ENCODE assay signal across 11 mouse cellular contexts in the genomic region with DNA sequence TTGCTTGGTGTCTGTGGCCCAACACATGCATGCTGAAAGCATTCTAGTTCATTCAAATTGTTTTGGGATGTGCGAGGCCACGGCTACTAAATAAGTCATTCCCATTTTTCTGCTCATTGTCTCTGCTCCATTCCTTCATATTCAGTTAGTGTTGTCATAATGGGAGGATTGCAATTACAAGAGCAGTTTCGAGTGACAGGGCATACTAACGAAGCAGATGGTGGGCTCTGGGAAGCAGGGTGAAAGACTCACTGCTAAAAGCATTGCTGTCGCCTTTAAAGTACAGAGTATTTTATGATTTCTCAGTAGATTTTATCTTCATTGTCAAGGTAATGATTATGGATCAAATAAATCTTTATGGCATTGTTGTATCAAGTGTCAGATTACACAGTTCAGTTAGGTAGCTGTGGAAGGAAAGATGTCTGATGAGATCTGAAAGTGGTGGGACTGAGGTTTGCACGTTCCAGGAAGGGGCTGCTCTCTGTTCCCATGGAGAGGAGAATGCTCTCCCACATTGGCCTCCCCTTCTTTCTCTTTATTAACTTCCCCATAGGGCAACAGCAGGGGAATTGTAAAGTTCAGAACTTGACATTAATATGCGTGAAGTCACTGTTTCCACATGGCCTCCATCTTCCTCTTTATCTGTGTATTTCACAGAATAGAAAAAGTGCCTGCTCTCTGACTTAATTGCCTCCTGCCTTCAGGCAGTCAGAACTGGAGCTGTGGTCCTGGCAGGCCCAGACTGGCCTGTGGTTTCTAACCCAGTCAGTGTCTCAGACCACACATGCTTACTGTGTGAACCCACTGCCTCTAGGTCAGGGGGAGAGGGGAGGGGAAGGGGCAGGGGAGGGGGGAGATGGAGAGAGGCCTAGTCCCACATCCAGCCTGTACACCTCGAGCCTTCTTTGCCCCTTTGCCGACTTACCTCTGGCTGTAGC.
DNase-seq lines count a peak whose midpoint lies in the region; ATAC-seq and TF ChIP-seq lines count a peak whose summit lies in the region.
"Had no signal": no experiment of that assay in that cellular context is flagged by ENCODE, and none has a peak within 500 bp of the region (broad histone marks: within the 10 kb centered on the region; RNA-seq: fewer than 3 reads in every experiment).

No protein-coding gene starts in this region.

- H3K9ac ChIP-seq in limb, embryonic 11.5 days (ENCODE audit: low read length): no peak overlapping the region

- DNase-seq in kidney, adult 9 months: peak; percentile 20
- DNase-seq in kidney, adult 11 months: no peak
- DNase-seq in brain, embryonic 18.5 days (ENCODE audit: low read depth, low spot score): peak; percentile 6
- peak; percentile 63 for DNase-seq in forelimb bud, embryonic 11.5 days (ENCODE audit: low read depth, low spot score)
- peak; percentile 56 for DNase-seq in limb, embryonic 11.5 days (ENCODE audit: low spot score)
- no peak for DNase-seq in thymus, postnatal 25 days
- DNase-seq in cerebellum, adult 2 months: no peak
- no peak for DNase-seq in thymus, postnatal 10 days (ENCODE audit: low spot score in 2 of 2)
- DNase-seq: cerebellum, adult 18-20 months; thymus, postnatal 14 days had no signal

- peak overlapping the region; percentile 42; the same call in 1 of the 2 replicates for H3K27ac ChIP-seq in limb, embryonic 11.5 days (replicated peaks; ENCODE audit: low read depth, low read length)
- H3K27ac ChIP-seq in cerebellum, adult 2 months (ENCODE audit: insufficient read depth, low read length): no peak overlapping the region
- H3K27ac ChIP-seq: macrophage had no signal

- no peak overlapping the region for H3K4me2 ChIP-seq in limb, embryonic 11.5 days (ENCODE audit: low read depth, severe bottlenecking)

- TF ChIP-seq POLR2A in cerebellum, adult 2 months (IDR thresholded peaks at IDR 0.05; ENCODE audit: borderline replicate concordance, insufficient read depth, low read length): no peak

- H3K4me1 ChIP-seq in limb, embryonic 11.5 days (ENCODE audit: control insufficient read depth, insufficient read depth, low read length): peaks cover 11% of the 10 kb centered on the region
- H3K4me1 ChIP-seq in cerebellum, adult 2 months (ENCODE audit: control insufficient read depth, insufficient read depth, low read length): no peaks in the 10 kb centered on the region

- H3K4me3 ChIP-seq in limb, embryonic 11.5 days (ENCODE audit: low read depth, low read length): no peak overlapping the region
- no peak overlapping the region for H3K4me3 ChIP-seq in cerebellum, adult 2 months (replicated peaks; ENCODE audit: insufficient read depth, low read depth, low read length)

- peak; percentile 67 for ATAC-seq in limb, embryonic 11.5 days (ENCODE audit: insufficient number of reproducible peaks, low FRiP score, low TSS enrichment, low read depth)

- no peak for TF ChIP-seq CTCF in cerebellum, adult 2 months (IDR thresholded peaks at IDR 0.05; ENCODE audit: borderline replicate concordance, insufficient read depth, low read depth, low read length)

- H3K36me3 ChIP-seq in limb, embryonic 11.5 days (ENCODE audit: control insufficient read depth, insufficient read depth, low read length): no peaks in the 10 kb centered on the region

- H3K9me3 ChIP-seq in limb, embryonic 11.5 days (ENCODE audit: control insufficient read depth, low read length): no peaks in the 10 kb centered on the region

- WGBS in limb, embryonic 11.5 days: 42% methylated on average over 9 of the region's 9 CpGs
- 66% methylated on average over 9 of the region's 9 CpGs for WGBS in cerebellum, adult 2 months

- H3K27me3 ChIP-seq in limb, embryonic 11.5 days (ENCODE audit: control insufficient read depth, insufficient read depth, low read length): no peaks in the 10 kb centered on the region
- H3K27me3 ChIP-seq in cerebellum, adult 2 months (ENCODE audit: control insufficient read depth, insufficient read depth, low read length): no peaks in the 10 kb centered on the region

Comparison
In these comparisons a context has a peak if more than half of its experiments do, and no peak if none do; other contexts are left out.
1. DNase-seq: peak in kidney, adult 9 months (single experiment), brain, embryonic 18.5 days (single experiment), forelimb bud, embryonic 11.5 days (single experiment) and limb, embryonic 11.5 days (single experiment); none in kidney, adult 11 months (single experiment), thymus, postnatal 25 days (single experiment), cerebellum, adult 2 months (0 of 2) and thymus, postnatal 10 days (0 of 2).